Mouse (Mus musculus) mouse trophoblast stem cell (cell line): ENCODE results near the gene 9230104L09Rik.

Experiments
- in situ Hi-C, 2 experiments: fragments of 300-500 bp; cut with MseI, MboI; formaldehyde crosslinking; loops; 2 replicates in 1 of 2; 3 replicates in 1 of 2; pipeline ENCODE4 v1.15.1; 2025

The 9230104L09Rik gene

DNA sequence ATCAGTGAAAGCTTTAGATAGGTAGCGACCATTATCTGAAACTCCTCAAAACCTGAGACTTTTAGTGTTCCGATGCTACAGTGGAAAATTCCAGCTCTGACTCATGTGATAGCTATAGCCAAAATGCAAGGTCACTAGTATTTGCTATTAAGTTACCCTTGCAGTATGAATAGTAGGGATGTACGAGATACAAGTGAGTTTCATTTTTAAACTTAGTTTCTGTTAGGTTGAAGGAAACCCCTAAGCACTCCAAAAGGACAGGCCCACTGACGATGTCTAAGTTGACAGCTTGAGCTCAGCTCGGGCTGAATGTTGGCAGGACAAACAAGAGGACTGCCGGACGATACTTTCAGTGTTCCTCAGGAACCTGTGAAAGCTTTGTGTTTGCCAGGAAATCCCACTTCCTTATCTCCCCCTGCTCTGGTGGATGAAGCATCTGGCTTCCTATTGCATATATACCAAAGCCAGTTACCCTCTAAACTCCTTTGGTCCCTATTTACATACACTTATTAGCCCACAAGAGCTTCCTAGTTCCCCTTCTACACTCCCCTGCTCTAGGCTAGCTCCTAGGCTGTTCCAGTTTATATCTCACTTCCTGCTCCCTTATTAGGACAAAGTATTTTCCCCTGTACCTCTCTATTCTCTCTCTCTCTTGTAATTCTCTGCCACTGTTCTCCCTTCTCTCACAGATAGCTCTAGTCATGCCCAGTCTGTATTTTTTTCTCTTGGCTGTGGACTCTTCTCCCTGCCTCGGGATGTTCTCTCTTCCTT, 8.0 kb downstream of the 9230104L09Rik start:
- in situ Hi-C loops: no loop called here

DNA sequence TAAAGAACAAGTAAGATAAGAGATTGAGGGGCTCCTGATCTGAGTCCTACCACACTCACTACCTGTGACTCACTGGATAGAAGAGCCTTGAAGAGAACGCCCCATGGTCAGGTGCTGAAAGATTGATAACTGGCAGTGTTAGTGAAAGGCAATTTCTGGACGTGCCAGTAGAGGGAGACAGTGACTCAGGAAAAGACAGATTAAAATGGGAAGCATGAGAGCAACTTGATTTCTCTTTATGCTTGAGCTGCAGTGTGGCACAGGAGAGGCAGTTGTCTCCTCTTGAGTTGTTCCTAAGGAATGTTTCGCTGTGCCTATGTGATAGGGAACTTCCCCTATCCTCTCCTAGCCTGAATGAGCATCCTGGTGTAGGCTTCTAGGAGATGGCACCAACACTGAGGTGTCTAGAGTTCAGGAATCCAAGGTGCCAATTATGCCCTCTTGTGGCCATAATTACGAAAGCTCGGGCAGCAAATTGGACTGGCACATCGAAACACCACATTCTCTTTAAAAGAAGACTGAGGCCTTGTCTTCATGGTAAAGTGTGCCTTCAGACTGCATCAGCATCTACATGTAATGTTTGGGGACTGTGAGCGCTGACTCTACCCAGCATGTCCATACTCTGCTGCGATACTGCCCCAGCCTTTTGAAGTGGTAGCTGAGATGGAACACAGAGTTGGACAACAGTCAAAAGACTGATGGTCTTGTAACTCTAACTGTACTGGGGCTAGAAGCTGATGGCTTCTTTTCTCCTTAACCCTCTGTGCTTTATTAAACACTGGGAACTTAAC, 13.5 kb downstream of the 9230104L09Rik start:
- in situ Hi-C loops: loop anchor here (5.0 kb wide), 1 partner anchor 51 kb away; no protein-coding TSS in a partner anchor

DNA sequence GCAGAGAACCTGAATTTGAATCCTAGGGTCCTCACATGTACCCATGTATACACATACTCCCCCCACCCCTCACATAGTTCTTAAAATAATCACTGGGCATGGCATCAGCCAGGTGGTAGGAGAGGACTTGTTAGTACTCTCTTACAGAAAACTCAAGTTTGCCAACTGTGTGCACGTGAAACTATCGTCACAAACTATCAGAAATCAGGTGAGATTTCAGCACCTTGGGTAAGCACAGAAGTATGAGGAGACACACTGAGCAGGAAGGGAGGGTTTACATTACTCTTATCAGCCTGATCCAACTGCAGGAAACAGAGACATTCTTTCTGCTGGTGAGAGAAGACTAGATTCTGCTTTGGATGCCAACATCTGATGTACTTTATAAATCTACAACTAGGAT, 25.6 kb downstream of the 9230104L09Rik start:
- in situ Hi-C loops: no loop called here

DNA sequence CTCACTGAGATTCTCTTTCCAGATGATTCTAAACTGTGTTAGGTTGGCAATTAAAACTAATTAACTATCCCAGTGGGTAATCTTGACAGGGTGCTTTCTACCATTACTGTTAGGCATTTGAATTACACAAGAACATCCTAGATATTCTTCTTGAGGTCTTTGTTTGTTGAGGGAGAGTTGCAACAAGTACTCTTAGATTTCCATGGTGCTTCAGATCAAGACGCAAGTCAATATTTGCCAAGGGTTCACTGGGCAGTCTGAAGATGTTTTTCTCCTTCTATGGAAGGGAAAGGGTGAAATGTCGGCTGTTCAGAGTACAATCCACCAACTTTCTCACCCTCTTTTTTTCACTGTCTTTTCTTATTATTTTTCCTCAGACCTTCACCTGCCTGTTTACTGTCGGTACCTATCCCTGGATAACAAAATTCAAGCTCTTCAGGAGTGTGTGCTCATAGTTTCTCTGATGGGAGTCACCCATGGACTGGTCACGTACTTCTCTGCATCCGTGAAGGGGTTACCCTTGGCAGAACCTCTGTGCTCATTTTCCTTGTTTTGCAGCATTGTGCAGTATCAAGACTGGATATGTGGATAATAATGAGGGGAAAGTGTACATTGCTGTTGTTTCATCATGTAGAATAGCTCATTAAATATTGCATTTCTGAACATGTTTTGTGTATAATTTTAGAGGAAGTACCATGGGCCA, 26.6 kb downstream of the 9230104L09Rik start:
- in situ Hi-C loops: no loop called here

DNA sequence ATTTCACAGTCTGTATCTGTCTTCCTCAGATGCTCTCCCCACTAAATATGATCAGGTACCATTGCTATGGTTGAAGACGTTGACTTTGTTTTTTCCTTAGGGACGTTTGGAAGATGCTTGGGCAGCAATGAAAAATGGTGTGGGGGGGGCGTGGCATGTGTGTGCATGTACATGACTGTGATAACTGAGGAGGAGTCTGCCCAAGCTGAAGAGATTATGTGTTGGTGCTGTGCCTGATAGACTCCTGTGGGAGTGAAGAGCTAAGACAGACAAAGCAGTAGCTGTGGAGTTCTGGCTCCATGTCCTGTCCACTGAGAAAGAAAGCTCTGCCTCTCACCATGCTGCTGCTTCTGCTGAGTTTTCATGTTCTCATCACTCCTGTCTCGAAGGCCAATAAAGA, 29.9 kb downstream of the 9230104L09Rik start, which contains the start of gene Cst9:
Cst9 (plus strand) TSS at position 236 of the 400 bp plus-strand sequence.
- in situ Hi-C loops: no loop called here

DNA sequence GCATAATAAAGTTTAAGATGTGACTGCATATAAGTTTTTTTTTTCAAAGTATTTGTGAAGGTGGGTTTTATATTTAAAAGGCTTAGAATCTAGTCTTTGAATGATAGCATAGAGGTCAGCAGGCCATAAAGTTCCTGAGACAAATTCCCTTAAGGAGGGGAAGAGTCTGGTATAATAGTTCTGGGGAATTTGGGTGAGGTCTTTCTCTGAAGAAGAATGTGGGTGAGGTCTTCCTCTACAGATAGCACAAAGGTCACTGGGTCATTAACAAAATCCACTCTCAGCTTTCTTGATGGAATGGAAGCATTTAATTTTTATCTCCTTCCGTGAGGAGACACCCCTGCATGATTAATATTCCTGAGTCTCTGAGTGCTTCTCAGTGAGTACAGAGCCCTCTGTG, 38.9 kb downstream of the 9230104L09Rik start:
- in situ Hi-C loops: no loop called here

DNA sequence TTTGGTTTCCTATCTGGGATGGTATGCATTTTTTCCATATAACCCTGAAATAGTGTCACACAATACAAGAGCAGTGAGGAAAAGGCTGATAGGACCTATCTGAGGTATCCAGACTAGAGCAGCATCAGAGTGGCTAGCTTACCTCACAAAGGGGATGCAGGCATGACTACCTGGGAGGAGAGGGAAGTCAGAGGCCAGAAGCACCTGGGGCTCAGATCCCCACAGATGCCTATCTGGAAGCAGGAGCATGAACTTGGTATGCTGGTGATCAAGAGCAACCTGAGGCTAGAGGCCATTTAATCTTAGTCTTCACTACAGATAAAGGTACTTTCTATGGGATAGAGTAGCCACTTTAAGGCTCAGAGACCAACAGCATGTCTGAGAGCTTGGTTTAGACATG, 44.9 kb downstream of the 9230104L09Rik start, which contains the start of gene Cst13:
Cst13 (plus strand) TSS at position 173 of the 400 bp plus-strand sequence.
- in situ Hi-C loops: no loop called here

DNA sequence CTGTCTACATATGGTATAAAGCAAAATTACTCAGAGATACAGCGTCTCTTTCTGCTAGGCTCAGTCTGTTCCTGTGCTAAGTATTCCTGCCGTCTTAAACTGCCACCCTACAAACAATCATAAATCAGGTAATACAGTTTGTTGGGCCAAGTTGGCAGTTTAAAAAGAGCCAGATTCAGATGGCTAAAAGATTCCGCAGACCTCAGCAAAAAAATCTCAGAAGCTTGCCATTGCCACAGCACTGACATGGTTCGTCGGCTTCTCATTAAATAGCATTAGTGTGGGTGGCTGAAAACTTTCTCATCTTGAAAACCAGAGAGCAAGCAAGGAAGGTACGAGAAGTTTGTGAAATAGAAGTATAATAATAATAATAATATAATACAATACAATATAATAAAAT, 58.1 kb downstream of the 9230104L09Rik start:
- in situ Hi-C loops: no loop called here

DNA sequence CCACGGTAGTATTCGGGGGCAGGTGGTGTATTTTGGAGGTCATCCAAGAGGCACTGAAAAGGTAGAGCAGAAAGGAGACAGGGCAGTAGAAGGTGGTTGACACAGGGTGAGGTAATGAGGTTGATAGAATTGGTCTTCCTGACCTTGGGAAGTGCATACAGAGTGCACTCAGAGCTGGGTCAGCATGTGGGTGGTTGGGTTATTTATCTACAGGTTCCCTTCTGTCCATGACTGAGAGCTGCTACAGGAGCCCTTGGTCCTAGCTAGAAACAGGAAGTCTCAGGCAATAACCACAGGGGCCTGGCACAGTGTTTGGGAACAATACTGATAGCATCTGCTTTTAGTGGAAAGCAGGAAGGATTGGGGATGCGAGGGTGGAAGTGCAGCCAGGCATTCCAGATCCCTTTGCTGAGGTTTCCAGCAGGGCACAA, 63.3 kb downstream of the 9230104L09Rik start:
- in situ Hi-C loops: no loop called here

DNA sequence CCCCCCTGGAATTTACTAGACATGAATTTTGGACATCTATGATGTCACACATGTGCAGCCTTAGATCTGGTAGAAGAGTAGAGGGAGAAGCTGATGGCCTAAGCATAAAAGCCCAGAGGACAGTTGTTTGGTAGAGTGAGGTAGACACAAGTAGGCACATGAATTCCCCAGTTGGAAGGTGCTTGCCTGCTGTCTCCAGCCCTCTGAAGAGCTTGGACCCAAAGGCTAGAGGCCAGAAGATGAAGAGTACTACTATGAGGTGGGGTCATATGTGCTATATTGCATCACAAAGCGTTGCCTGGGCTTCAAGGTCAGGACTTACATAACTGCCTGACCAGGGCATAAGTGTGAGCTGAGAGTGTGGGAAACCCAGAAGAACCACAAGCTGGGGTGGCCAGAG, 66.4 kb downstream of the 9230104L09Rik start, which contains the start of gene Cst8:
Cst8 (plus strand) TSS at position 301 of the 400 bp plus-strand sequence.
- in situ Hi-C loops: no loop called here
